Mouse (Mus musculus): Measurements from ENCODE around the gene Capn11. TPM values are rescaled to one million over a fixed set of nuclear protein-coding genes. Genes with fewer than 3 reads are reported as not detected.

The Capn11 gene
- total RNA-seq, 2 experiments from 2014 or later = 0.17 to 0.57 TPM

- no peak for DNase-seq
Observed at GRCm38 (mm10) chr17:45582715-45583355, 76.3 kb downstream of the Capn11 start.

GRCm38 (mm10) chr17:45582188-45582587 is 76.9 kb downstream of the Capn11 start:
- DNase-seq = no peak

GRCm38 (mm10) chr17:45581567-45581983 is 77.5 kb downstream of the Capn11 start:
- DNase-seq = peak; percentile 75 to 85

- peak in 1 of 2 experiments; percentile 69 for DNase-seq
Observed at GRCm38 (mm10) chr17:45580958-45581477, 78.1 kb downstream of the Capn11 start.

Other genes starting within 250 kb of the Capn11 start
- 10 to 100 TPM; 38.0 to 38.2 TPM for gene Cdc5l, start 225.6 kb downstream of the Capn11 start, total RNA-seq (2021)
- under 1 TPM in 1 of 2 experiments, not detected in 1; 0.33 TPM for gene Spats1, start 183.9 kb downstream of the Capn11 start, total RNA-seq (2021)
- gene Aars2, start 152.5 kb downstream of the Capn11 start, total RNA-seq (2021) = 10 to 100 TPM; 17.7 to 19.7 TPM
- gene Tcte1, start 135.9 kb downstream of the Capn11 start, total RNA-seq (2021) = not detected
- under 1 TPM in 1 of 2 experiments, not detected in 1; 0.05 TPM for gene Tmem151b, start 109.6 kb downstream of the Capn11 start, total RNA-seq (2021)
- 1 to 10 TPM; 1.2 to 3.1 TPM for gene Nfkbie, start 103.6 kb downstream of the Capn11 start, total RNA-seq (2021)
- 10 to 100 TPM; 23.4 to 26.0 TPM for gene Slc35b2, start 95.5 kb downstream of the Capn11 start, total RNA-seq (2021)
- gene Hsp90ab1, start 86.1 kb downstream of the Capn11 start, total RNA-seq (2021) = 1,000 to 10,000 TPM; 1,354 to 1,581 TPM
- gene Slc29a1, start 59.7 kb downstream of the Capn11 start, total RNA-seq (2021) = 10 to 100 TPM; 65.0 to 67.4 TPM
- gene Mymx, start 57.2 kb downstream of the Capn11 start, total RNA-seq (2021) = not detected
- 100 to 1,000 TPM; 160 to 167 TPM for gene Mrpl14, start 27.0 kb upstream of the Capn11 start, total RNA-seq (2021)
- gene Tmem63b, start 27.6 kb upstream of the Capn11 start, total RNA-seq (2021) = 10 to 100 TPM; 91.7 to 95.7 TPM
- 1 to 10 TPM in 1 of 2 experiments, not detected in 1; 1.3 TPM for gene 1600014C23Rik, start 74.5 kb upstream of the Capn11 start, total RNA-seq (2021)